Mouse (Mus musculus) spleen, adult 2 months (tissue): Measurements from ENCODE around the gene Olfr312. TPM values are rescaled to one million over a fixed set of nuclear protein-coding genes. Genes with fewer than 3 reads are reported as not detected.

ENCODE experiments used
- DNase-seq, 2 experiments: peaks; one replicate each; pipeline versions ENCODE4 v3.0.0 to v3.0.0-alpha.2; 2012 to 2021; ENCODE audit warnings: low spot score in 2 of 2, low read depth in 1 of 2
- H3K27ac ChIP-seq: fragments of 200-500 bp; 2 replicates; pipeline ENCODE4 v1.5.1; 2012; ENCODE audit warnings: low read length, inconsistent platforms; ENCODE audit not compliant: insufficient read depth
- H3K27me3 ChIP-seq: fragments of 200-500 bp; 2 replicates; pipeline ENCODE4 v1.6.1; 2012; ENCODE audit warnings: mild to moderate bottlenecking, moderate library complexity, low read length, inconsistent platforms; ENCODE audit not compliant: control insufficient read depth, insufficient read depth
- H3K36me3 ChIP-seq: fragments of 200-500 bp; 2 replicates; pipeline ENCODE4 v1.6.1; 2012; ENCODE audit warnings: mild to moderate bottlenecking, low read length, inconsistent platforms; ENCODE audit not compliant: control insufficient read depth, insufficient read depth
- H3K4me1 ChIP-seq: fragments of 200-500 bp; 2 replicates; pipeline ENCODE4 v1.6.1; 2011; ENCODE audit warnings: inconsistent platforms; ENCODE audit not compliant: control insufficient read depth, insufficient read depth, insufficient read length
- H3K4me3 ChIP-seq: fragments of 200-500 bp; 2 replicates; pipeline ENCODE4 v1.5.1; 2011; ENCODE audit warnings: mild to moderate bottlenecking, inconsistent platforms; ENCODE audit not compliant: insufficient read depth, insufficient read length; ENCODE audit errors: extremely low read depth
- CTCF ChIP-seq: fragments of 200-500 bp; IDR thresholded peaks from 2 replicates; pipeline ENCODE4 v1.5.1; 2011; ENCODE audit warnings: mild to moderate bottlenecking, inconsistent platforms; ENCODE audit not compliant: insufficient read depth, insufficient read length, insufficient replicate concordance; ENCODE audit errors: extremely low read depth
- POLR2A ChIP-seq: fragments of 200-500 bp; IDR thresholded peaks from 2 replicates; pipeline ENCODE4 v1.6.1; 2011; ENCODE audit warnings: low read depth, low read length, inconsistent platforms
- WGBS: fragments of 180-500 bp; shearing (Covaris S2); methylation state at CpG from one replicate; pipeline ENCODE4 v1.1.7; 2018; 5-methylcytosine and 5-hydroxymethylcytosine counted together
- polyA plus RNA-seq: library from polyadenylated mRNA; depleted of rRNA; stranded (reverse); fragments of >200 nt; gene quantifications from 2 replicates; pipeline ENCODE4 v1.2.3, GENCODE M21; 2012; rRNA removed

The Olfr312 gene
- polyA plus RNA-seq, 1 experiment = not detected

GRCm38 (mm10) chr11:58847636-58848035, 18.6 kb downstream of the Olfr312 start:
- Histone ChIP-seq H3K36me3 (peaks cover 6% of the 10 kb centered on the region; the same call in 1 of the 2 replicates), H3K4me3 (peak overlapping the region; percentile 72), H3K27ac (no peak overlapping the region), H3K4me1 (no peaks in the 10 kb centered on the region; the same call in none of the 2 replicates), H3K27me3 (no peaks in the 10 kb centered on the region)
- TF ChIP-seq CTCF = no peak
- no peak for TF ChIP-seq POLR2A
- DNase-seq = no peak
- 5% methylated on average over 9 of the region's 9 CpGs for WGBS

GRCm38 (mm10) chr11:58849731-58850130, 20.7 kb downstream of the Olfr312 start:
- peaks cover 8% of the 10 kb centered on the region for H3K36me3 ChIP-seq
- WGBS = 87% methylated on average over 2 of the region's 2 CpGs

GRCm38 (mm10) chr11:58860744-58861143, 31.7 kb downstream of the Olfr312 start:
- DNase-seq = no peak
- Histone ChIP-seq H3K27ac (no peak overlapping the region), H3K36me3 (peaks cover 33% of the 10 kb centered on the region), H3K4me1 (no peaks in the 10 kb centered on the region), H3K27me3 (no peaks in the 10 kb centered on the region), H3K4me3 (no peak overlapping the region)
- TF ChIP-seq CTCF = no peak
- no peak for TF ChIP-seq POLR2A
- WGBS = 94% methylated on average over 8 of the region's 8 CpGs

More at GRCm38 (mm10) chr11:58849731-58850130, 20.7 kb downstream of the Olfr312 start:
- DNase-seq = no peak
- Histone ChIP-seq H3K27me3 (no peaks in the 10 kb centered on the region), H3K27ac (no peak overlapping the region), H3K4me1 (no peaks in the 10 kb centered on the region; the same call in none of the 2 replicates), H3K4me3 (no peak overlapping the region)
- TF ChIP-seq CTCF (no peak), POLR2A (no peak)

GRCm38 (mm10) chr11:58867039-58867953, 38.3 kb downstream of the Olfr312 start, which contains the start of gene 2810021J22Rik:
Gene 2810021J22Rik, plus strand, starts transcription at chr11:58867216.
- H3K4me1 ChIP-seq = peaks cover 6% of the 10 kb centered on the region
- WGBS = 4% methylated on average over 37 of the region's 37 CpGs
- peak within 1 kb of the TSS; percentile 45 for H3K27ac ChIP-seq
- H3K36me3 ChIP-seq = peaks cover 3% of the 10 kb centered on the region
- H3K27me3 ChIP-seq = no peaks in the 10 kb centered on the region
- peak; percentile 61 to 77 for DNase-seq
- TF ChIP-seq CTCF (no peak), POLR2A (peak; percentile 49; the same call in 1 of the 2 replicates)
- peak within 1 kb of the TSS; percentile 73 for H3K4me3 ChIP-seq

GRCm38 (mm10) chr11:58867954-58868330, 38.9 kb downstream of the Olfr312 start:
- Histone ChIP-seq H3K27me3 (no peaks in the 10 kb centered on the region), H3K4me3 (peak overlapping the region; percentile 73; the same call in 1 of the 2 replicates), H3K4me1 (peaks cover 6% of the 10 kb centered on the region), H3K36me3 (peaks cover 3% of the 10 kb centered on the region), H3K27ac (no peak overlapping the region)
- DNase-seq = no peak
- TF ChIP-seq POLR2A (no peak), CTCF (no peak)
- 78% methylated on average over 6 of the region's 6 CpGs for WGBS

- Histone ChIP-seq H3K27me3 (no peaks in the 10 kb centered on the region), H3K36me3 (peaks cover 3% of the 10 kb centered on the region), H3K4me1 (peaks cover 6% of the 10 kb centered on the region), H3K27ac (no peak overlapping the region), H3K4me3 (no peak overlapping the region)
- no peak for DNase-seq
- TF ChIP-seq POLR2A = no peak
- no peak for TF ChIP-seq CTCF
- WGBS = 92% methylated on average over 4 of the region's 4 CpGs
Measured at GRCm38 (mm10) chr11:58870961-58871360, 41.9 kb downstream of the Olfr312 start.

- Histone ChIP-seq H3K27ac (no peak overlapping the region), H3K27me3 (no peaks in the 10 kb centered on the region), H3K4me3 (no peak overlapping the region), H3K36me3 (peaks cover 12% of the 10 kb centered on the region), H3K4me1 (no peaks in the 10 kb centered on the region)
- DNase-seq = no peak
- no peak for TF ChIP-seq CTCF
- no peak for TF ChIP-seq POLR2A
- 38% methylated on average over 8 of the region's 8 CpGs for WGBS
Measured at GRCm38 (mm10) chr11:58883756-58884155, 54.7 kb downstream of the Olfr312 start.

Other genes starting within 250 kb of the Olfr312 start
- not detected in 2 replicates for gene Olfr324, start 234.1 kb upstream of the Olfr312 start, polyA plus RNA-seq
- not detected in 2 replicates for gene 2210407C18Rik, start 213.2 kb upstream of the Olfr312 start, polyA plus RNA-seq
- not detected in 2 replicates for gene Olfr323, start 198.7 kb upstream of the Olfr312 start, polyA plus RNA-seq
- gene Trim58, start 188.8 kb upstream of the Olfr312 start, polyA plus RNA-seq = 4.6 and 8.9 TPM in 2 replicates
- gene Olfr322, start 170.5 kb upstream of the Olfr312 start, polyA plus RNA-seq = 0.21 TPM in 1 of 2 replicates, not detected in the other
- not detected in 2 replicates for gene Olfr320, start 148.1 kb upstream of the Olfr312 start, polyA plus RNA-seq
- not detected in 2 replicates for gene Olfr319, start 130.1 kb upstream of the Olfr312 start, polyA plus RNA-seq
- gene Olfr318, start 105.2 kb upstream of the Olfr312 start, polyA plus RNA-seq = not detected in 2 replicates
- not detected in 2 replicates for gene Olfr317, start 90.0 kb upstream of the Olfr312 start, polyA plus RNA-seq
- not detected in 2 replicates for gene Olfr316, start 76.5 kb upstream of the Olfr312 start, polyA plus RNA-seq
- gene Olfr315, start 56.0 kb upstream of the Olfr312 start, polyA plus RNA-seq = not detected in 2 replicates
- gene Olfr314, start 46.3 kb upstream of the Olfr312 start, polyA plus RNA-seq = not detected in 2 replicates
- not detected in 2 replicates for gene Fam183b, start 27.3 kb upstream of the Olfr312 start, polyA plus RNA-seq
- gene Olfr313, start 14.2 kb upstream of the Olfr312 start, polyA plus RNA-seq = not detected in 2 replicates
- gene Olfr311, start 10.0 kb downstream of the Olfr312 start, polyA plus RNA-seq = not detected in 2 replicates
- 2.6 and 2.9 TPM in 2 replicates for gene Gm12258, start 17.9 kb downstream of the Olfr312 start, polyA plus RNA-seq
- 1.7 and 4.0 TPM in 2 replicates for gene 2810021J22Rik, start 38.0 kb downstream of the Olfr312 start, polyA plus RNA-seq
- 1.2 and 1.3 TPM in 2 replicates for gene Zfp39, start 75.0 kb downstream of the Olfr312 start, polyA plus RNA-seq
- 14.6 and 14.9 TPM in 2 replicates for gene Btnl10, start 88.7 kb downstream of the Olfr312 start, polyA plus RNA-seq
- gene Rnf187, start 109.7 kb downstream of the Olfr312 start, polyA plus RNA-seq = 157 and 230 TPM in 2 replicates
- gene Hist3h2ba, start 119.7 kb downstream of the Olfr312 start, polyA plus RNA-seq = 13.2 and 21.2 TPM in 2 replicates
- gene Hist3h2a, start 125.4 kb downstream of the Olfr312 start, polyA plus RNA-seq = 14.8 and 20.0 TPM in 2 replicates
- gene Trim17, start 125.4 kb downstream of the Olfr312 start, polyA plus RNA-seq = 0.06 and 0.23 TPM in 2 replicates
- 55.6 and 62.0 TPM in 2 replicates for gene Trim11, start 148.9 kb downstream of the Olfr312 start, polyA plus RNA-seq